Mouse (Mus musculus) kidney, postnatal 0 days (tissue): ENCODE results near the gene Sfr1. TPM values are rescaled to one million over a fixed set of nuclear protein-coding genes. Genes with fewer than 3 reads are reported as not detected.

ENCODE experiments used
- ATAC-seq: fragments of 200-750 bp; cut with Nextera tagmentation; replicated peaks from 2 replicates; pipeline ENCODE4 v1.8.0; 2017; ENCODE audit warnings: low read depth, moderate number of reproducible peaks, moderate TSS enrichment, moderate library complexity; ENCODE audit not compliant: low FRiP score
- DNase-seq: peaks from one replicate; pipeline ENCODE4 v3.0.0-alpha.2; 2016; ENCODE audit warnings: low spot score
- H3K27ac ChIP-seq: fragments of 300-500 bp; sonication (generic); 2 replicates; pipeline ENCODE4 v1.5.1; 2014; ENCODE audit warnings: mild to moderate bottlenecking
- H3K27me3 ChIP-seq: fragments of 300-500 bp; sonication (generic); 2 replicates; pipeline ENCODE4 v1.6.1; 2014; ENCODE audit warnings: low read length, mixed read lengths; ENCODE audit not compliant: insufficient read depth
- H3K36me3 ChIP-seq: fragments of 300-500 bp; sonication (generic); 2 replicates; pipeline ENCODE4 v1.6.1; 2014; ENCODE audit warnings: low read length, mixed read lengths; ENCODE audit not compliant: insufficient read depth
- H3K4me1 ChIP-seq: fragments of 300-500 bp; sonication (generic); replicated peaks from 2 replicates; pipeline ENCODE4 v1.6.1; 2014; ENCODE audit warnings: antibody characterized with exemption, low read length, mixed read lengths; ENCODE audit not compliant: insufficient read depth
- H3K4me2 ChIP-seq: fragments of 300-500 bp; sonication (generic); 2 replicates; pipeline ENCODE4 v1.6.1; 2014; ENCODE audit warnings: mild to moderate bottlenecking, low read length, moderate library complexity, mixed read lengths
- H3K4me3 ChIP-seq: fragments of 300-500 bp; sonication (generic); replicated peaks from 2 replicates; pipeline ENCODE4 v1.5.1; 2014; ENCODE audit warnings: low read depth, low read length
- H3K9ac ChIP-seq: fragments of 300-500 bp; sonication (generic); 2 replicates; pipeline ENCODE4 v1.6.1; 2014; ENCODE audit warnings: low read depth, low read length
- H3K9me3 ChIP-seq: fragments of 300-500 bp; sonication (generic); replicated peaks from 2 replicates; pipeline ENCODE4 v1.6.1; 2016; ENCODE audit warnings: low read length, inconsistent platforms, mixed read lengths
- CTCF ChIP-seq: IDR thresholded peaks from 2 replicates; pipeline ENCODE4 v1.5.1; 2016; ENCODE audit warnings: antibody characterized with exemption, low read depth, mild to moderate bottlenecking, moderate library complexity
- WGBS: fragments of 180-500 bp; shearing (Covaris S2); extraction: QIAGEN DNeasy Blood & Tissue Kit; methylation state at CpG from one replicate; pipeline ENCODE4 v1.1.7; 2014; 5-methylcytosine and 5-hydroxymethylcytosine counted together
- polyA plus RNA-seq: library from polyadenylated mRNA; unstranded; fragments of >200 nt; fragmentation: Nextera tagmentation; extraction: Ambion mirVana; gene quantifications from 2 replicates; pipeline ENCODE4 v1.2.1, GENCODE M21; 2015

Sfr1 gene
- polyA plus RNA-seq, 1 experiment from 2014 or later, result 224 TPM

GRCm38 (mm10) chr19:47698266-47698665 lies 33.2 kb upstream of the Sfr1 start:
- no peak for TF ChIP-seq CTCF
- Histone ChIP-seq H3K36me3 (no peaks in the 10 kb centered on the region), H3K4me2 (no peak overlapping the region), H3K4me3 (no peak overlapping the region), H3K27ac (no peak overlapping the region), H3K4me1 (no peaks in the 10 kb centered on the region), H3K9ac (no peak overlapping the region), H3K9me3 (no peaks in the 10 kb centered on the region), H3K27me3 (no peaks in the 10 kb centered on the region)
- 75% methylated on average over 9 of the region's 9 CpGs for WGBS
- DNase-seq (no peak), ATAC-seq (no peak)

- H3K9me3 ChIP-seq, result no peaks in the 10 kb centered on the region
- no peak overlapping the region for H3K4me3 ChIP-seq
- DNase-seq (peak; percentile 68), ATAC-seq (no peak)
- 19% methylated on average over 9 of the region's 9 CpGs for WGBS
- no peak overlapping the region for H3K4me2 ChIP-seq
- H3K27me3 ChIP-seq, result no peaks in the 10 kb centered on the region
- H3K36me3 ChIP-seq, result no peaks in the 10 kb centered on the region
- no peak overlapping the region for H3K27ac ChIP-seq
- no peak overlapping the region for H3K9ac ChIP-seq
- H3K4me1 ChIP-seq, result no peaks in the 10 kb centered on the region
- TF ChIP-seq CTCF, result no peak
These were observed 31.7 kb upstream of the Sfr1 start for GRCm38 (mm10) chr19:47699743-47700142.

- H3K4me3 ChIP-seq, result no peak overlapping the region
- H3K4me1 ChIP-seq, result no peaks in the 10 kb centered on the region
- H3K9me3 ChIP-seq, result no peaks in the 10 kb centered on the region
- no peak overlapping the region for H3K4me2 ChIP-seq
- no peak for TF ChIP-seq CTCF
- no peaks in the 10 kb centered on the region for H3K27me3 ChIP-seq
- no peak overlapping the region for H3K9ac ChIP-seq
- ATAC-seq (no peak), DNase-seq (no peak)
- no peaks in the 10 kb centered on the region for H3K36me3 ChIP-seq
- H3K27ac ChIP-seq, result no peak overlapping the region
- WGBS, result 87% methylated on average over 8 of the region's 8 CpGs
These were observed 31.0 kb upstream of the Sfr1 start for GRCm38 (mm10) chr19:47700509-47700908.

DNA sequence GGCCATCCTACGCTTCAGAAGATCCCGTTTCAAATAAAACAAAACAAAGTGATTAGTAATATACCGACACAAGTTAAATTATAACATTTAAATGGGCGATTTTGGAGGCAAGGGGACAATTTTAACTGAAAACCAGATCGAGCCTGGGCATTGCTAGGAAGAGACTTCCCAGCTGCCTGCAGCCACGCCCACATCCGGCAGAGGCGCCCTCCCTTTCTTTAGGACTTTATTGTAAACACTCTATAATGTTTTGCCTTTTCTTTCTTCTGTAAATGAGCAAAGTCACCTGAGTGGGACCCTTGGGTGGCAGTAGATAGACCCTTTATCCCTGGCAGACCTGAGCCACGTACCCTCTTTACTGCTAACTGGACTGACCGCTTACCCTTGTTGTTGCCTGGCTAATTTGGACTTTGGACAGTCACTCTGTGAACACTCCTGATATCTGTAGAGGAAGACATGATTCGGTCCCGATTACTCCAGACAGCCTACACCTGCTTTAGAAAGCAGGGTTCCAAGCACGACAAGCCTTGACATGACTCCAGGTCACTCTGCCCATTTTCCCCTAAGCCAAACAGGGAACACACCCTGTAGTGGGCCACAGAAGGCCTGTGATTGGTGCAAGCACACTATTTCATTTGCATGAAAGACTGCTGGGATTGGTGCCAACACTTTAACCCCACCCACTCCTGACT lies 26.3 kb upstream of the Sfr1 start:
- 64% methylated on average over 13 of the region's 13 CpGs for WGBS
- ATAC-seq (no peak), DNase-seq (no peak)
- Histone ChIP-seq H3K27ac (no peak overlapping the region), H3K9me3 (no peaks in the 10 kb centered on the region), H3K4me1 (no peaks in the 10 kb centered on the region), H3K4me3 (no peak overlapping the region), H3K9ac (no peak overlapping the region), H3K4me2 (no peak overlapping the region), H3K36me3 (no peaks in the 10 kb centered on the region), H3K27me3 (no peaks in the 10 kb centered on the region)
- no peak for TF ChIP-seq CTCF

DNA sequence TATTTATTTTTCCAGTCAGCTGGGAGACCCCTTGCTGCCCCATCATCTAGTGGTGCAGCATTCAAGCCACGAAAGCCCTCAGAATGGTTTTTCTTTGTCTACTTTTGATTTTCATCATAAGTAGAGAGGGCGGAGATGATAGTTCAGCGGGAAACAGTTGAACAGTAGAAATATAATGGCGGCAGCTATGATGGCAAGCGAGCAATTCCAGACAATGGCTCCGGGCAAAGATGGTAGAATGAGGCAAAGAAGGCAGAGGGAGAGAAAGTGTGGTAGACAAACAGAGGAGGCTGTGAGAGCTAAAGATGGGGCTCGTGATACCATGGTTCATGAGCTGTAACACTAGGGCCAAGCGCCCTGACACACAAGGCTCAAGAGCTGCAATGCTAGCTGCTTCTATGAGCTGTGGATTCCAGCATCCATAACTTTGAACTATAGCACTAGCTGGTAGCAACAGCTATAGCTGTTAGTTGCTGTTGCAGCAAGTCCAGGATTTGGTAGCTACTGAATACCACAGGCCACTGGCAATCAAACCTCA lies 25.6 kb upstream of the Sfr1 start:
- DNase-seq (no peak), ATAC-seq (no peak)
- no peaks in the 10 kb centered on the region for H3K27me3 ChIP-seq
- TF ChIP-seq CTCF, result no peak
- H3K9me3 ChIP-seq, result no peaks in the 10 kb centered on the region
- no peak overlapping the region for H3K9ac ChIP-seq
- H3K36me3 ChIP-seq, result no peaks in the 10 kb centered on the region
- 92% methylated on average over 8 of the region's 8 CpGs for WGBS
- H3K27ac ChIP-seq, result no peak overlapping the region
- H3K4me1 ChIP-seq, result no peaks in the 10 kb centered on the region
- no peak overlapping the region for H3K4me3 ChIP-seq
- H3K4me2 ChIP-seq, result no peak overlapping the region

DNA sequence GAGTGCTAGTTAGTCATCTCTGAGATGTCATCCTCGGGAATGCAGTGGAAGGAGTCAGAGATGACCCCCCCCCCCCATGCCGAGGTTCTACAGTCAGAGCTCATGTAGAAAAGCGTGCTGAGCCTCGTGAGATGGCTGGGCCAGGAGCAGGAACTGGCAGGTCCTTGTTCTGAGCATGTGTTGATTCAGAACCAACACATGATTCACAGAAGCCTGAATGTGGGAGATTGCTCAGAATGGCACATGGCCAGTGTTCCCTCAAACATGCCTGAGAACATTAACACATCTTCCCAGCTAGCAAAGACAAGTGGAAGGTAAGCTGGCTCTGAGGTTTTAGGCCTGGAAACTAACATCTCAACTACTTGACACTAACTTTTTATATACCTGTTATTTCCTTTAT lies 21.1 kb upstream of the Sfr1 start:
- no peaks in the 10 kb centered on the region for H3K36me3 ChIP-seq
- 76% methylated on average over 4 of the region's 4 CpGs for WGBS
- no peak for ATAC-seq
- no peak overlapping the region for H3K4me3 ChIP-seq
- no peaks in the 10 kb centered on the region for H3K9me3 ChIP-seq
- TF ChIP-seq CTCF, result no peak
- H3K4me1 ChIP-seq, result no peaks in the 10 kb centered on the region
- H3K27ac ChIP-seq, result no peak overlapping the region
- no peaks in the 10 kb centered on the region for H3K27me3 ChIP-seq
- no peak overlapping the region for H3K9ac ChIP-seq
- no peak overlapping the region for H3K4me2 ChIP-seq
- DNase-seq, result no peak

GRCm38 (mm10) chr19:47713457-47713856 lies 18.0 kb upstream of the Sfr1 start:
- no peaks in the 10 kb centered on the region for H3K9me3 ChIP-seq
- TF ChIP-seq CTCF, result no peak
- H3K36me3 ChIP-seq, result no peaks in the 10 kb centered on the region
- ATAC-seq (no peak), DNase-seq (peak; percentile 24)
- H3K27ac ChIP-seq, result no peak overlapping the region
- no peaks in the 10 kb centered on the region for H3K27me3 ChIP-seq
- no peak overlapping the region for H3K4me3 ChIP-seq
- H3K4me1 ChIP-seq, result no peaks in the 10 kb centered on the region
- 63% methylated on average over 9 of the region's 9 CpGs for WGBS
- H3K9ac ChIP-seq, result no peak overlapping the region
- H3K4me2 ChIP-seq, result no peak overlapping the region
